Mouse (Mus musculus) lung, postnatal 0 days (tissue): ENCODE measurements around the gene Syt8. TPM values are rescaled to one million over a fixed set of nuclear protein-coding genes. Genes with fewer than 3 reads are reported as not detected.

Source experiments
- ATAC-seq: fragments of 200-750 bp; cut with Nextera tagmentation; 2 replicates; pipeline ENCODE4 v1.8.0; 2017; ENCODE audit warnings: moderate library complexity
- DNase-seq: peaks from one replicate; pipeline ENCODE4 v3.0.0-alpha.2; 2016; ENCODE audit warnings: low spot score
- H3K27ac ChIP-seq: fragments of 300-500 bp; sonication (generic); 2 replicates; pipeline ENCODE4 v1.5.1; 2014; ENCODE audit warnings: antibody characterized with exemption, mild to moderate bottlenecking, low read length, mixed read lengths
- H3K27me3 ChIP-seq: fragments of 300-500 bp; sonication (generic); replicated peaks from 2 replicates; pipeline ENCODE4 v1.6.1; 2014; ENCODE audit warnings: low read length, mixed read lengths; ENCODE audit not compliant: insufficient read depth
- H3K36me3 ChIP-seq: fragments of 300-500 bp; sonication (generic); 2 replicates; pipeline ENCODE4 v1.6.1; 2014; ENCODE audit warnings: low read length, mixed read lengths; ENCODE audit not compliant: insufficient read depth
- H3K4me1 ChIP-seq: fragments of 300-500 bp; sonication (generic); 2 replicates; pipeline ENCODE4 v1.6.1; 2014; ENCODE audit warnings: antibody characterized with exemption, low read depth, low read length, mixed read lengths; ENCODE audit not compliant: insufficient read depth
- H3K4me2 ChIP-seq: fragments of 300-500 bp; sonication (generic); replicated peaks from 2 replicates; pipeline ENCODE4 v1.6.1; 2014; ENCODE audit warnings: low read depth, mild to moderate bottlenecking, low read length, moderate library complexity, mixed read lengths
- H3K4me3 ChIP-seq: fragments of 300-500 bp; sonication (generic); 2 replicates; pipeline ENCODE4 v1.5.1; 2014; ENCODE audit warnings: low read depth, low read length
- H3K9ac ChIP-seq: fragments of 300-500 bp; sonication (generic); replicated peaks from 2 replicates; pipeline ENCODE4 v1.6.1; 2014; ENCODE audit warnings: low read depth, mild to moderate bottlenecking
- H3K9me3 ChIP-seq: fragments of 300-500 bp; sonication (generic); 2 replicates; pipeline ENCODE4 v1.6.1; 2016; ENCODE audit warnings: low read length, mixed read lengths
- CTCF ChIP-seq: IDR thresholded peaks from 2 replicates; pipeline ENCODE4 v1.5.1; 2016; ENCODE audit warnings: antibody characterized with exemption, mild to moderate bottlenecking
- EP300 ChIP-seq: IDR thresholded peaks from 2 replicates; pipeline ENCODE4 v1.6.1; 2016; ENCODE audit warnings: antibody characterized with exemption, mild to moderate bottlenecking, control low read depth
- WGBS: fragments of 180-500 bp; shearing (Covaris S2); extraction: QIAGEN DNeasy Blood & Tissue Kit; methylation state at CpG from one replicate; pipeline ENCODE4 v1.1.7; 2014; 5-methylcytosine and 5-hydroxymethylcytosine counted together
- polyA plus RNA-seq: library from polyadenylated mRNA; unstranded; fragments of >200 nt; fragmentation: Nextera tagmentation; extraction: Ambion mirVana; gene quantifications from 2 replicates; pipeline ENCODE4 v1.2.1, GENCODE M21; 2015

Gene Syt8
- polyA plus RNA-seq, 1 experiment from 2014 or later, result 0.47 TPM

DNA sequence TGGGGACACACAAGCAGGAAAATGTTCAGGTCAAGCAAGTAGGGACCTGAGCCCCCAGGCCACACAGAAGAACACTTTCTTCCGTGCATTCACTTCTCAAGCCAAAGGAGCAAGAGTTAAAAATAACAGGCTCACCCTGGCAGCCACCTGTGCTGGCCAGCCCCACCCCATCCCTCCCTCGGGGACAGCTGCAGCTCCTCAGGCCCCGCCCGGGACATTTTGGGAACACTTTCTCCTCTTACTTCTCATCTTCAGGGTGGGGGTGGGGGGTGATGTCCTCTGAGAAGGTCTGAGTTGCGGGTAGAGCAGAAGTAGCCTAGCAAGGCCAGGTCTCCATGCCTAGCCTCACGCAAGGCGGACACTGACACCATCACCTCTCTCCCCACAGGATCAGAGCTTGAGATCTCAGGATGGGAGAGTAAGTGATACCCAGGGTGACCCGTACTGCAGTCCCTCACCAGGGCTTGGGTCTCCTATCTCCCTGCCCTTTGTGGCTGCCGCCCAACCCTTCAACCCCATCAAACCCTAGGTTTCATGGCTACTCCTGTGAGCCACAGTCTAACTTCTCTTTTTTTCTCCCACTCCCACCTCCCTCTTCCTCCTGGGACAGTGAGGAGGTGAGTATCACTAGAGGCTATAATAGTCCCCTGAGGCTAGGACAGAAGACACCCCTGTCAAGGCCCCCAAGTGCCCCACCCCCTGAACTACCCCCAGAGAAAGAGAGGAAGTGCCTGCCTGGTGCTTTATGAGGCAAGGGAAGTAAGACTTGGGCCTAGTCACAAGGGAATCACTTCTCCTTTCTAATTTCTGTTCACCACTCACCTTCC lies 7.6 kb downstream of the Syt8 start:
- Histone ChIP-seq H3K9me3 (no peaks in the 10 kb centered on the region), H3K4me1 (no peaks in the 10 kb centered on the region), H3K9ac (no peak overlapping the region), H3K4me3 (no peak overlapping the region), H3K36me3 (no peaks in the 10 kb centered on the region), H3K27me3 (no peaks in the 10 kb centered on the region), H3K4me2 (no peak overlapping the region), H3K27ac (no peak overlapping the region)
- ATAC-seq, result no peak
- DNase-seq, result no peak
- no peak for TF ChIP-seq CTCF
- TF ChIP-seq EP300, result no peak
- 64% methylated on average over 9 of the region's 9 CpGs for WGBS

DNA sequence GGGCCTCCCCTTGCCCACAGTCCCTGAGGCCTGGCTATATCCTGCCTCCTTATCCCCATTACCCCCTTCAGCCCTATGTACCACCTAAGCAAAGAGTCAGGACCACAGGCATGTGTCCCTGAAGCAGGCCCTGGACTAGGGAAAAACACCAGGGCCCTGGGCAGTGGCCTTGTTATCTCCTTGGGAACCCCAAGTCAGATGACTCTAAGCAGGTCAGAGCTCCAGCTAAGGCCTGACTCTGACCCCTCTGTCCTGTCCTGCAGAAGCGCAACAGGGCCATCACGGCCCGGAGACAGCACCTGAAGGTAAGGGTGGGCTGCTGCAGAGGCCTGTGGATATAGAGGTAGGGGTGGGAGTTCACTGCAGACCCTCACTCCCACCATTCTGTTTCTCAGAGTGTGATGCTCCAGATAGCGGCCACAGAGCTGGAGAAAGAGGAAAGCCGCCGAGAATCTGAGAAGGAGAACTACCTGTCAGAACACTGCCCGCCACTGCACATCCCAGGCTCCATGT lies 8.3 kb downstream of the Syt8 start:
- DNase-seq (no peak), ATAC-seq (no peak)
- no peak overlapping the region for H3K27ac ChIP-seq
- H3K9me3 ChIP-seq, result no peaks in the 10 kb centered on the region
- no peak for TF ChIP-seq EP300
- no peak for TF ChIP-seq CTCF
- H3K27me3 ChIP-seq, result no peaks in the 10 kb centered on the region
- no peak overlapping the region for H3K9ac ChIP-seq
- no peaks in the 10 kb centered on the region for H3K4me1 ChIP-seq
- H3K4me2 ChIP-seq, result no peak overlapping the region
- 85% methylated on average over 7 of the region's 7 CpGs for WGBS
- H3K4me3 ChIP-seq, result no peak overlapping the region
- no peaks in the 10 kb centered on the region for H3K36me3 ChIP-seq

DNA sequence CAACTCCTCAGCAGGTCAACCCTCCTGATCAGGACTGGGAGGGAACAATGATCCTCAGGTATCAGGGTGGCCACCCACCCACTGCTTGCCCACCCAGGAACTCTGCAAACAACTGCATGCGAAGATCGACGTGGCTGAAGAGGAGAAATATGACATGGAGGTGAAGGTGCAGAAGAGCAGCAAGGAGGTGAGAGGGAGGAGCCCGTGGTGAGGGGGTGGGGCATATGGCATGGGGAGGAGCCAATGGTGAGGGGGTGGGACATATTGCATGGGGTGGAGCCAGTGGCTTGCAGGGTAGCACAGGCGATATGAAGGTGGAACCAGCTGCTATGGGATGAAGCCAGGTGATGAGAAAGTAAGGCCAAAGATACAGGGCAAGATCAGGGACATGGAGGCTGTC lies 8.8 kb downstream of the Syt8 start:
- Histone ChIP-seq H3K9me3 (no peaks in the 10 kb centered on the region), H3K27ac (no peak overlapping the region), H3K9ac (no peak overlapping the region), H3K4me3 (no peak overlapping the region), H3K36me3 (no peaks in the 10 kb centered on the region), H3K4me1 (no peaks in the 10 kb centered on the region), H3K4me2 (no peak overlapping the region), H3K27me3 (no peaks in the 10 kb centered on the region)
- no peak for DNase-seq
- TF ChIP-seq EP300, result no peak
- no peak for ATAC-seq
- WGBS, result 79% methylated on average over 5 of the region's 5 CpGs

DNA sequence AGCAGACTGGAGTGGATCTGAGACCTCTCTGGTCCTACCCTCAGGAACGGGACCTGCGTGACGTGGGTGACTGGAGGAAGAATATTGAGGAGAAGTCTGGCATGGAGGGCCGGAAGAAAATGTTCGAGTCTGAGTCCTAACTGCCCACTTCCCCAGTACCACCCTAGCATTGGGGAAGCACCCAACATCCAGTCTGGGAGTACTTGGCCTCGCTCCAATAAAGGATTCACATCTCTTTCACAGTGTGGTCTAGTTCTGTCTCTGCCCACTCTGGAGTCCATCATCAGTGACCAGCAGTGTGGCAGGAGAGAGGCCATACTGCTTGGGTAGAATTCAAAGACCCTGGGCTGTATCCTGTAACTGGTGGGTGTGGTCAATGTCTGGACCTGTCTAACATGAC lies 9.5 kb downstream of the Syt8 start:
- H3K27me3 ChIP-seq, result no peaks in the 10 kb centered on the region
- no peak overlapping the region for H3K27ac ChIP-seq

DNA sequence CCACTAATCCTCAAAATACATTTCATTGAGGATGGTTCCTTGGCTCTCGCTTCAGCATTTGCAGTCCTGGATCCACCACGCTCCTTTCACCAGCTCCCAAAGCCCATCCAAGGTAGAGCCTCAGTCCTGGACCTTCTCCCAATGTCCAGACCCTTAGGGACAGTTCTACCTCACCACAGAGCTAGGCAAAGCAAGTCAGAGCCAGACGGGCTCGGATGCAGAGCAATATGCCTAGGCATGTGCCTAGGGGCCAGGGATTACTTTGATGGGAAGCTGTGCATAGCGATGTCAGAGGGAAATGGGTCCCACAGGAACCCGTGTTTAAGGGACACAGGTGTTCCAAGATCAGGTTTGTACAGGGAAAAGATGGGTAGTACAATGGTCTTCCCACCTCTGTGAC lies 10.7 kb downstream of the Syt8 start:
- H3K27me3 ChIP-seq, result no peaks in the 10 kb centered on the region
- no peak for DNase-seq
- H3K4me2 ChIP-seq, result no peak overlapping the region
- no peak for ATAC-seq
- H3K4me3 ChIP-seq, result no peak overlapping the region
- H3K27ac ChIP-seq, result no peak overlapping the region
- H3K9ac ChIP-seq, result no peak overlapping the region
- no peaks in the 10 kb centered on the region for H3K36me3 ChIP-seq
- no peaks in the 10 kb centered on the region for H3K9me3 ChIP-seq
- 90% methylated on average over 6 of the region's 6 CpGs for WGBS
- H3K4me1 ChIP-seq, result no peaks in the 10 kb centered on the region
- no peak for TF ChIP-seq CTCF

More for the DNA sequence above, 9.5 kb downstream of the Syt8 start:
- Histone ChIP-seq H3K4me2 (no peak overlapping the region), H3K9ac (no peak overlapping the region), H3K4me1 (no peaks in the 10 kb centered on the region), H3K4me3 (no peak overlapping the region), H3K36me3 (no peaks in the 10 kb centered on the region), H3K9me3 (no peaks in the 10 kb centered on the region)
- TF ChIP-seq CTCF, result no peak
- no peak for TF ChIP-seq EP300
- DNase-seq (no peak), ATAC-seq (no peak)
- 90% methylated on average over 6 of the region's 6 CpGs for WGBS

DNA sequence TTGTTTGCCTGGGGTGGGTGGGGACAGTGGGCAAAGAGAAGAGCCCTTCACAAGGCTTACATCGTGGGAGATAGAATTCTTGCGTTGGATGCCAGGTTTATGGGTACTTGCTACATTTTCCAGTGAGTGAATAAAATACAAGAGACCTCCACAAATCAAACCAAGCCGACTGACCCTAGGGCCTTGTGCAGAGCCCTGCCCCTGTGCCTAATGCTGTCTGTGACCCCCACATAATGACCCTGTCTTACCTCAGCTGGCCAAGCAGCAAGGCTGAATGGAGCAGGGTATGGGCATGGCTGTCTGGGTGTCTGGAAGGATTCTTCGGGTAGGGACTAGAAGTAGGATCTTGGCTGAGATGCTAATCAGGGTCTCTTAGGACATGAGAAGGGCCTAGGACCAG lies 11.6 kb downstream of the Syt8 start:
- Histone ChIP-seq H3K4me2 (no peak overlapping the region), H3K9ac (no peak overlapping the region), H3K4me1 (no peaks in the 10 kb centered on the region), H3K36me3 (no peaks in the 10 kb centered on the region), H3K27ac (no peak overlapping the region), H3K9me3 (no peaks in the 10 kb centered on the region), H3K4me3 (no peak overlapping the region), H3K27me3 (no peaks in the 10 kb centered on the region)
- no peak for ATAC-seq
- DNase-seq, result no peak
- no peak for TF ChIP-seq CTCF
- WGBS, result 81% methylated on average over 4 of the region's 4 CpGs
